Mouse (Mus musculus) heart, adult 2 months (tissue): ENCODE data around the gene Mapk7. TPM values are rescaled to one million over a fixed set of nuclear protein-coding genes. Genes with fewer than 3 reads are reported as not detected.
A peak's percentile ranks its signal among the peaks of the same experiment; 100 is the strongest.

ENCODE experiments used
- DNase-seq, 2 experiments: peaks; one replicate each; pipeline ENCODE4 v3.0.0; 2021
- H3K27ac ChIP-seq: fragments of 200-600 bp; 2 replicates; pipeline ENCODE4 v1.8.1; 2022
- H3K27me3 ChIP-seq: fragments of 200-500 bp; 2 replicates; pipeline ENCODE4 v1.6.1; 2012; ENCODE audit warnings: mild to moderate bottlenecking, low read length, inconsistent platforms, mixed read lengths; ENCODE audit not compliant: control insufficient read depth, insufficient read depth
- H3K36me3 ChIP-seq: fragments of 200-500 bp; 2 replicates; pipeline ENCODE4 v1.6.1; 2012; ENCODE audit warnings: low read length, inconsistent platforms; ENCODE audit not compliant: control insufficient read depth, insufficient read depth
- H3K4me1 ChIP-seq: fragments of 200-500 bp; 2 replicates; pipeline ENCODE4 v1.6.1; 2011; ENCODE audit warnings: low read length; ENCODE audit not compliant: control insufficient read depth, insufficient read depth
- H3K4me3 ChIP-seq: fragments of 200-600 bp; 2 replicates; pipeline ENCODE4 v1.8.1; 2022
- H3K79me2 ChIP-seq: fragments of 200-500 bp; replicated peaks from 2 replicates; pipeline ENCODE4 v1.6.1; 2012; ENCODE audit warnings: mild to moderate bottlenecking, inconsistent platforms, low read length, moderate library complexity, mixed read lengths; ENCODE audit not compliant: control insufficient read depth, insufficient read depth
- H3K9ac ChIP-seq: fragments of 200-500 bp; 2 replicates; pipeline ENCODE4 v1.6.1; 2012; ENCODE audit warnings: low read depth, mild to moderate bottlenecking, control low read depth, inconsistent platforms, low read length, mixed read lengths
- CTCF ChIP-seq: fragments of 200-600 bp; IDR thresholded peaks from 2 replicates; pipeline ENCODE4 v1.8.1; 2022; ENCODE audit warnings: antibody characterized with exemption, mild to moderate bottlenecking, moderate library complexity
- EP300 ChIP-seq: fragments of 200-500 bp; IDR thresholded peaks from 2 replicates; pipeline ENCODE4 v1.6.1; 2011; ENCODE audit warnings: low read depth, low read length, control low read depth; ENCODE audit not compliant: insufficient read depth
- POLR2A ChIP-seq: fragments of 200-500 bp; IDR thresholded peaks from 2 replicates; pipeline ENCODE4 v1.6.1; 2011; ENCODE audit warnings: mild to moderate bottlenecking, low read depth, low read length, control low read depth; ENCODE audit not compliant: insufficient read depth
- WGBS: fragments of 180-500 bp; shearing (Covaris S2); methylation state at CpG from one replicate; pipeline ENCODE4 v1.1.7; 2018; 5-methylcytosine and 5-hydroxymethylcytosine counted together
- intact Hi-C: fragments of 180-260 bp; cut with DNase I; formaldehyde crosslinking; loops from one replicate; pipeline ENCODE4 v1.15.1; 2025
- polyA plus RNA-seq: library from polyadenylated mRNA; depleted of rRNA; stranded (reverse); fragments of >200 nt; gene quantifications from 2 replicates; pipeline ENCODE4 v1.2.3, GENCODE M21; 2012
- total RNA-seq, 2 experiments: library from RNA; stranded (reverse); gene quantifications; 2 replicates each; pipeline ENCODE4 v1.2.3; 2021

Gene Mapk7
- total and polyA plus RNA-seq, 3 experiments: 5.5 to 12.6 (median 6.0) TPM

DNA sequence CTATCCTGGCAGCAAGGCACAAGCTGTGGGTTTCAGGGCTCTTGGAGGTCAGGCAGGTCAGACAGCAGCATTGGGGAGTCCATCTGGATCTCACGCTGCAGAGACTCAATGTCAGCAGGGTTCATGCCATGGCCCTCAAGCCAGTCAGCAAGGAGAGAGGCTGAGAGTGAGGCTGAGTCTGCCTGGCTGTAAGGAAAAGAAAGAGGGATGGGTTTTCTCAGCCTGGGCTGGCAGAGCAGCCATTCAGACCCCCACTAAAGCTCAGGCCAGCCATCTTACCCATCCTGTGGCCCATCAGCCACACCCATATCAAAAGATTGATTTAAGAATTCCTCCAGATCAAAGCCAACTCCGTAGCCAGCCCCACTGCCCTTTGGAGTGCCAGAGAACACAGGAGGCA is 5.1 kb downstream of the Mapk7 start:
- H3K9ac ChIP-seq: no peak overlapping the region
- no peaks in the 10 kb centered on the region for H3K79me2 ChIP-seq
- H3K27me3 ChIP-seq: no peaks in the 10 kb centered on the region
- no peaks in the 10 kb centered on the region for H3K36me3 ChIP-seq
- intact Hi-C loops: no loop called here
- WGBS: 97% methylated on average over 2 of the region's 2 CpGs
- no peak for TF ChIP-seq POLR2A
- no peak for TF ChIP-seq CTCF
- no peak for TF ChIP-seq EP300
- H3K27ac ChIP-seq: no peak overlapping the region
- no peak overlapping the region for H3K4me3 ChIP-seq
- no peak for DNase-seq
- H3K4me1 ChIP-seq: peaks cover 5% of the 10 kb centered on the region

GRCm38 (mm10) chr11:61487936-61488335 is 6.3 kb downstream of the Mapk7 start:
- intact Hi-C loops: no loop called here

GRCm38 (mm10) chr11:61487401-61487800 is 6.8 kb downstream of the Mapk7 start:
- no peak for TF ChIP-seq POLR2A
- no peak for TF ChIP-seq EP300
- TF ChIP-seq CTCF: no peak
- no peak overlapping the region for H3K9ac ChIP-seq
- no peaks in the 10 kb centered on the region for H3K79me2 ChIP-seq
- DNase-seq: peak; percentile 63 to 67
- no peaks in the 10 kb centered on the region for H3K27me3 ChIP-seq
- peaks cover 2% of the 10 kb centered on the region; the same call in 1 of the 2 replicates for H3K4me1 ChIP-seq
- intact Hi-C loops: no loop called here
- no peak overlapping the region for H3K27ac ChIP-seq
- no peaks in the 10 kb centered on the region for H3K36me3 ChIP-seq
- WGBS: 13% methylated on average over 2 of the region's 2 CpGs
- H3K4me3 ChIP-seq: no peak overlapping the region

More at GRCm38 (mm10) chr11:61487936-61488335, 6.3 kb downstream of the Mapk7 start:
- no peak overlapping the region for H3K4me3 ChIP-seq
- no peak for TF ChIP-seq CTCF
- TF ChIP-seq POLR2A: no peak
- TF ChIP-seq EP300: no peak
- no peaks in the 10 kb centered on the region for H3K36me3 ChIP-seq
- WGBS: 84% methylated on average over 7 of the region's 7 CpGs
- H3K27me3 ChIP-seq: no peaks in the 10 kb centered on the region
- no peak overlapping the region for H3K9ac ChIP-seq
- peaks cover 3% of the 10 kb centered on the region; the same call in 1 of the 2 replicates for H3K4me1 ChIP-seq
- DNase-seq: no peak
- H3K79me2 ChIP-seq: no peaks in the 10 kb centered on the region
- no peak overlapping the region for H3K27ac ChIP-seq

DNA sequence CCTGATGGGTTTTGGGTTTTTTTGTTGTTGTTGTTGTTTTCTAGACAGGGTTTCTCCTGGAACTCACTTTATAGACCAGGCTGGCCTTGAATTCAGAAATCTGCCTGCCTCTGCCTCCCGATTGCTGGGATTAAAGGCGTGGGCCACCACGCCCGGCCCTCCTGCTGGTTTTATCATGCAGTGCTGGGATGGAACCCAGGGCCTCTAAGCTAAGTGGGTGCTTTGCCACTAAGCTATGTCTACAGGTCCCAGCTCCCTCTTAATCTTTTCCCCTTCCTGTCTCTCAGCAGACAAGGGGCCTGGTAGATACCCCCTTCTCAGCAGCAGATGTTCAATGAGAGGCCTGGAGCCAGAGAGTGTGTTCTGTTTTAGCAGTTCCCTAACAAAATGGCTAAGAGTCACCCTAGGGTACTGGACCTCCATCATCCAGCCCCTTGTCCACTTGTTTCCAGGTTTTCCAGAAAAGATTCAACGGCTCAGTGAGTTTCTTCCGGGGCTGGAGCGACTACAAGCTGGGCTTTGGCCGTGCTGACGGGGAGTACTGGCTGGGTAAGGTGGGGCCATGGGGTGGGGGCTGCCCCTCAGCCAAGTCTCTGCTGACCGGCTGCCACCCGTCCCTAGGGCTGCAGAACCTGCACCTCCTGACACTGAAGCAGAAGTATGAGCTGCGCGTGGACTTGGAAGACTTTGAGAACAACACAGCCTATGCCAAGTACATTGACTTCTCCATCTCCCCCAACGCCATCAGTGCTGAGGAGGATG is 7.6 kb downstream of the Mapk7 start:
- Histone ChIP-seq H3K79me2 (no peaks in the 10 kb centered on the region), H3K4me3 (no peak overlapping the region), H3K27me3 (no peaks in the 10 kb centered on the region), H3K9ac (no peak overlapping the region), H3K4me1 (peaks cover 2% of the 10 kb centered on the region; the same call in 1 of the 2 replicates), H3K27ac (no peak overlapping the region), H3K36me3 (no peaks in the 10 kb centered on the region)
- intact Hi-C loops: no loop called here
- TF ChIP-seq POLR2A (no peak), EP300 (no peak), CTCF (no peak)
- DNase-seq: no peak
- WGBS: 86% methylated on average over 14 of the region's 14 CpGs

GRCm38 (mm10) chr11:61485541-61486457 is 8.4 kb downstream of the Mapk7 start:
- 81% methylated on average over 22 of the region's 22 CpGs for WGBS
- no peak overlapping the region for H3K9ac ChIP-seq
- H3K27ac ChIP-seq: peak overlapping the region; percentile 33
- H3K4me3 ChIP-seq: no peak overlapping the region
- no peaks in the 10 kb centered on the region for H3K27me3 ChIP-seq
- TF ChIP-seq EP300 (no peak), POLR2A (no peak), CTCF (no peak)
- peaks cover 2% of the 10 kb centered on the region; the same call in 1 of the 2 replicates for H3K4me1 ChIP-seq
- intact Hi-C loops: no loop called here
- no peaks in the 10 kb centered on the region for H3K79me2 ChIP-seq
- no peaks in the 10 kb centered on the region for H3K36me3 ChIP-seq
- no peak for DNase-seq
